Mouse (Mus musculus): ENCODE data around the gene Tmem255b.

The Tmem255b gene

GRCm38 (mm10) chr8:13492198-13492995 is 57.4 kb downstream of the Tmem255b start:
- peak; percentile 67 to 85 for DNase-seq

GRCm38 (mm10) chr8:13493011-13493410 is 58.0 kb downstream of the Tmem255b start:
- peak; percentile 44 to 63 for DNase-seq

- peak; percentile 66 to 72 for DNase-seq
These were observed 59.1 kb downstream of the Tmem255b start, which contains the start of gene Gas6 for GRCm38 (mm10) chr8:13493858-13494631. TSS of gene Gas6 (minus strand) at chr8:13494490.

- no peak for DNase-seq
These were observed 66.2 kb downstream of the Tmem255b start for GRCm38 (mm10) chr8:13501221-13501620.

- peak in 1 of 2 experiments; percentile 31 for DNase-seq
These were observed 69.1 kb downstream of the Tmem255b start for GRCm38 (mm10) chr8:13503936-13504606.

- no peak for DNase-seq
These were observed 70.1 kb downstream of the Tmem255b start for GRCm38 (mm10) chr8:13504894-13505674.

GRCm38 (mm10) chr8:13506849-13507248 is 71.9 kb downstream of the Tmem255b start:
- peak; percentile 84 to 90 for DNase-seq

- DNase-seq = peak in 1 of 2 experiments; percentile 26
These were observed 72.4 kb downstream of the Tmem255b start for GRCm38 (mm10) chr8:13507284-13507937.

GRCm38 (mm10) chr8:13512016-13512415 is 77.0 kb downstream of the Tmem255b start:
- DNase-seq = no peak

- DNase-seq = peak in 1 of 2 experiments; percentile 20
These were observed 77.7 kb downstream of the Tmem255b start for GRCm38 (mm10) chr8:13512677-13513076.

GRCm38 (mm10) chr8:13513556-13514370 is 78.8 kb downstream of the Tmem255b start:
- DNase-seq = no peak

GRCm38 (mm10) chr8:13516011-13516442 is 81.0 kb downstream of the Tmem255b start:
- DNase-seq = peak; percentile 68 to 83

- DNase-seq = peak in 1 of 2 experiments; percentile 41
These were observed 81.7 kb downstream of the Tmem255b start for GRCm38 (mm10) chr8:13516728-13517127.

- DNase-seq = peak in 1 of 2 experiments; percentile 27
These were observed 82.3 kb downstream of the Tmem255b start for GRCm38 (mm10) chr8:13517284-13517781.

Data from lung, postnatal 4 days (tissue).